Mouse (Mus musculus) kidney, postnatal 14 days (tissue): ENCODE data around the gene Aqp3.
A peak's percentile ranks its signal among the peaks of the same experiment; 100 is the strongest.

Experiments used
- DNase-seq: peaks from one replicate; pipeline ENCODE4 v3.0.0; 2022; ENCODE audit warnings: mixed read lengths

The Aqp3 gene

DNA sequence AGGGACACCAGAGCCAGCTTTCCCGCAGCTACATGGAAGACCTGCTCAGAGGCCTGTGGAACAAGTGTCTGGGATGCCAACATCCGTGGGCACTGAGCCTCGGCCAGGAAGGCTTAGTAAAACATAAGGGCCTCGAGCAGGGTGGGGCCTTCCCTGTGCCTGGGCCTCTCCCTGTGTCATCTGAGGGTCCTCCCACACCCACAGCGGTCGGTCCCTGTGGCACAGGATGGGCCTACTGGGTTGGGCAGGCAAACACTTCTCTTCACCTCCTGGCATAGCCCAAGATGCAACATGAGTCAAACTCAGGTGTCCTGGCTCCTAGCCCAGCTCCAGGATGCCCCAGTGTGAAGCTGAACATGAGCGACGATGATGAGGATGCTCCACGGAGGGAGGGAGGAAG lies 40.6 kb downstream of the Aqp3 start:
- no peak for DNase-seq

GRCm38 (mm10) chr4:41056742-41057332 lies 41.1 kb downstream of the Aqp3 start:
- DNase-seq: peak; percentile 53

DNA sequence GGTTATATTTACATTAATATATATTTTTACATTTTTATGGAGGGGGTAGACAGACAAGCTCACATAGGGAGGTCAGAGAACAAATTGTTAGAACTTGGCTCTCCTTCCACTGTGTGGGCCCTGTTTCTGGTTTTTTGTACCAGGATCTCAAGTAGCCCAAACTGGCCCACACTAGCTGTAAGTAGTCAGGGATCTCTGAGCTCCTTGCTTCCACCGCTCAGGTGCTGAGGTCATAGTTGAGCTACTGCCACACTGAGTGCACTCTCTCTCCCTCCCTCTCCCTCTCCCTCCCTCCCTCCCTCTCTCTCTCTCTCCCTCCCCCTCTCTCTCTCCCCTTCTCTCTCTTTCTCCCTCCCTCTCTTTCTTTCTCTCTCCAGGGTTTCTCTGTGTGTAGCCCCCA lies 41.7 kb downstream of the Aqp3 start:
- DNase-seq: peak; percentile 59

GRCm38 (mm10) chr4:41055111-41055510 lies 42.9 kb downstream of the Aqp3 start:
- peak; percentile 49 for DNase-seq

- DNase-seq: no peak
Observed at GRCm38 (mm10) chr4:41051781-41052180, 46.2 kb downstream of the Aqp3 start.

DNA sequence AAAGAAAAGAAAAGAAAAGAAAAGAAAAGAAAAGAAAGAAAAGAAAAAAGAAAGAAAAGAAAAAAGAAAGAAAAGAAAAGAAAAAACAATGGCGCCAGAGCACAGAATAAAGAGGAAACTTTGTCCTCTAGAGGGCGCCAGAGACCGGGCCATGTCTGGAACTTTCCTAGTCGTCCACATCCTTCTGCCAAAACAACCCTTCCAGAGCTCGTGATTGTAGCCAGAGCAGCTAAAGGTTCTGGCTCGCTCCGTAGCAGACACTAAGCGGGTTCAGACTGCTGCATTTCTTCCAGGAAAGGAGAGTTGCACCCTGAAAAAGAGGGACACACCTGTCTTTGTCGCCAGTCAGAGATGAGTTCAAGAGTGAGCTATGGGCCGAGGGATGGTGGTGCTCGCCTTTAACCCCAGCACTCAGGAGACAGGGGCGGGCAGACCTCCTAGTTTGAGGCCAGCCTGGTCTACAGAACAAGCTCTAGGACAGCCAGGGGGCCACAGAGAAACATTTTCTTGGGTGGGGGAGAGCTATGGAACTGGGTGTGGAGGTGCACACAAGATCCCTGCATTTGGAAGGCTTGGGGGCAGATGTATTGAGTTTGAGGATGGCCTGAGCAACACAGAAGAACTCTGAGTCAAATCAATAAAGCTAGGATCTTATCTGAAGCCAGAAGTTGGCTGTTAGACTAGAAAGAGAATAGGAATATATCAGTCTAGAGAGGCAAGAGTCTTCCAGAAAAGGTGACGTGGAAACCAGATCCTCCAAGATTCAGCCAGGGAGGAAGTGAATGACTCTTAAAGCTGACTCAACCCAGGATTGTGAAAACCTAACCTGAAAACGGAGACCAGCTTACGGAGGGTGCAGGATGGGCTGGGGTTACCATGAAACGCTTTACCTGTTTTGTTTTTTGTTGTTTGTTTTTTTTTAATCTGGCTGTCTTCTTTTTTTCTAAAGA lies 47.0 kb downstream of the Aqp3 start:
- peak; percentile 88 for DNase-seq

DNA sequence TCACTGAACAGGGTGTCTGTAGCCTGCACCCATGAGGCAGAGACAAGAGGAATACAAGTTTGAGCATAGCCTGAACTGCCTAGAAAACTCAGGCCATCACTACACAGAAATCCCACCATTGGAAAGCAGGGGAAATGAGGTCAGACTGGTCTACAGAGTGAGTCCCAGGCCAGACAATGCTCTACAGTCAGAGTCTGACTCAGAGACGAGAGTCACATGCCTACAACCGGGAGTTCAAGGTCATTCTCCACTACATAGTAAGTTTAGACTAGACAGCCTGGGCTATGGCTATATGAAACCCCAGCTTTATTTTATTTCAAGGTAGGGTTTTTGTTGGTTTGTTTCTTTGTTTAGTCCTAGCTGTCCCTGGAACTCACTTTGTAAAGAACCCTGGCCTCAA lies 49.1 kb downstream of the Aqp3 start:
- no peak for DNase-seq

DNA sequence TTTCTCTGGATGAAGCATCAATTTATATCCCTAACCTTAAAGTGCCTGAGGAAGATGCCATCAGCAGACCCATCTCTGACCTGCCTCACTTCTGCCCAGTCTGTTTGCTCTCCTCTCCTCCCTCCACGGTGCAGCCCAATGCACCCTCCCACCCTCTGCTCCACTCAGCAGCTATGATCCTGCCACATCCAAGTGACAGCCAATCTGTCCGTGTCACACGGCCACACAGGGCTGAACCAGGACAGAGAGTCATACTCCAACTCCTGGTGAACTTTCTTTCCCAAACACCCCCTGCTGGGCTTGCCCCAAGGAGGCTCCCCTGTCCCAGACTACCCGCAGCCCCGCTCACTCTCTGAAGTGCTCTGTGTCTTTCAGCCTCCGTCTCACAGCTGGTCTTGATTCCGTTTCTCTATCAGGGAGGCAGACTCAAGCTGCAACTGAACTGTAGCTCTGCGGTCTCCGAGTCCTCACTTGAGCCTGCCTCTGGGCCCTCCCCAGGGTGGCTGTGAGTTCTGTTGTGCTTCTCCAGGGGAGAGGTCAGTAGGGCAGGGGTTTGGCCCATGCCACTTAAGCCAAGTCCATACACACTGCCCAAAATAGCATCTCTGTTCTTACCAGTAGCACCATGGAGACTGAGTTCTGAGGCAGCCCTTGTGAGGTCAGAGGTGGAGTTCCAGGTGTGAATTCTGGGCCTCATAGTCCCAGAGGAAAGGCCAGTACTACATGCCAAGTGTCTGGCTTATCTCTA lies 50.3 kb downstream of the Aqp3 start, which contains the start of gene Aqp7:
Gene Aqp7, minus strand, starts transcription at position 616 of the 748 bp plus-strand sequence.
- DNase-seq: no peak

- DNase-seq: peak; percentile 44
Observed at GRCm38 (mm10) chr4:41046254-41046795, 51.7 kb downstream of the Aqp3 start.

DNA sequence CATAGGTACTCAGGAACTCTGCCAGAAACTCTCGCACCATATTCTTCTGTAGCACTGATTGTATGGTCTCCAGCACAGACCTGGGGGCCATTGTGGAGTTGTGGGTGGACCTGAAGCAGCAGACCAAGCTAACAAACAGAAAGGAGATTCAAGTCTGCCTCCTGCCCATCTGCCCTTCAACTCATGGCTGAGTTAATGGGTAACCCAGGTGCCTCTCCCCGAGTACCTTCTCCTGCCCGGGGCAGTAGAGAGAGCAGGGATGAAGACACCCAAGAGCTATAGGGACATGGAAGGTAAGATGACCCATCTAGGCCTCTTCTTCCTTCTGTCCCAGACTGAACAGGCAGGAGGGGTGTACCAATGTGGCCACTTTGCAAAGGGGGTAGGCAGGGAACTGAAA lies 52.7 kb downstream of the Aqp3 start:
- peak; percentile 75 for DNase-seq

DNA sequence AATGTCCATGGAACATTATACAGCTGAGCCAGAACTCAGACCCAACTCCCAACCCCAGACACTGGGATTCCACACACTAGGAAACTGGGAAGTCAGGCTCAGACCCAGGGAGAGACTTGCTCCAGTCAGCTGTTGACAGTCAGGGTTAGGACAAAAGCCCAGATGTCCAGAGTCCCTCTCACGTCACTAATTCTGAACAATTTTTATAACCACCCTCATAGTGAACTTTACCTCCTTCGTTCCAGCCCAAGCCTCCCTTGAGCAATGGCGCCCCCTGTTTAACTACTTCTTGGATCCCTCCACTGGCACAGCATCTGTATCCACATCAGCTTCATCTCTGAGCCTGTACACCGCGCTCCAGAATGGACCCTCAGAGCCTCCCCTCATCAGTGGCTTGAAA lies 54.0 kb downstream of the Aqp3 start:
- DNase-seq: peak; percentile 43

DNA sequence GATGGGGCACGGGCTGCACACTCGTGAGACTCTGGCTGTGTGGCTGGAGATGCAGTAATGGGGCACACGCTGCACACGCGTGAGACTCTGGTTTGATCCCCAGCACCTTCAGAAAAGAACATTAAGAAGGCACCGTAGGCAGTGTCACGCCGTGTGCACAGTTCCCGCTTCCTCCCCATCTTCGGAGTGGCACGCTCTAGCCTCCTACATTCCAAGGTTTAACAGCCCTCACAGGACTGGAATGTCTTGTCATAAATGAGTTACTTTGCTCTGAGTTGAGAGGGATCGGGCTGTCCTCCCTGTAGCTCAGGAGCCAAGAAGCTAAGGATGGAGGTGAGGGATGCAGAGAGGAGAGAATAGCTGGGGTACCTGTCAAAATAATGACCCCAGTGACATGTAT lies 55.1 kb downstream of the Aqp3 start:
- DNase-seq: peak; percentile 55
